Mouse (Mus musculus) liver, embryonic 16.5 days (tissue): ENCODE data around the gene Lrp6. TPM values are rescaled to one million over a fixed set of nuclear protein-coding genes. Genes with fewer than 3 reads are reported as not detected.
A peak's percentile ranks its signal among the peaks of the same experiment; 100 is the strongest.

Experiments
- ATAC-seq: fragments of 200-750 bp; cut with Nextera tagmentation; 2 replicates; pipeline ENCODE4 v1.8.0; 2017; ENCODE audit warnings: low read depth, mild to moderate bottlenecking, moderate number of reproducible peaks, moderate library complexity
- H3K27ac ChIP-seq: fragments of 300-500 bp; sonication (generic); 2 replicates; pipeline ENCODE4 v1.5.1; 2014; ENCODE audit warnings: mild to moderate bottlenecking, low read length
- H3K27me3 ChIP-seq: fragments of 300-500 bp; sonication (generic); 2 replicates; pipeline ENCODE4 v1.6.1; 2014; ENCODE audit warnings: low read depth, low read length, mixed read lengths; ENCODE audit not compliant: control insufficient read depth, insufficient read depth
- H3K36me3 ChIP-seq: fragments of 300-500 bp; sonication (generic); 2 replicates; pipeline ENCODE4 v1.6.1; 2014; ENCODE audit warnings: mild to moderate bottlenecking; ENCODE audit not compliant: control insufficient read depth, insufficient read depth
- H3K4me1 ChIP-seq: fragments of 300-500 bp; sonication (generic); 2 replicates; pipeline ENCODE4 v1.6.1; 2014; ENCODE audit warnings: low read depth, low read length, mixed read lengths; ENCODE audit not compliant: control insufficient read depth
- H3K4me2 ChIP-seq: fragments of 300-500 bp; sonication (generic); 2 replicates; pipeline ENCODE4 v1.6.1; 2014; ENCODE audit warnings: low read depth, low read length, mixed read lengths
- H3K4me3 ChIP-seq: fragments of 300-500 bp; sonication (generic); 2 replicates; pipeline ENCODE4 v1.5.1; 2014; ENCODE audit warnings: low read depth, mild to moderate bottlenecking, low read length
- H3K9ac ChIP-seq: fragments of 300-500 bp; sonication (generic); 2 replicates; pipeline ENCODE4 v1.6.1; 2014; ENCODE audit warnings: low read depth, low read length
- H3K9me3 ChIP-seq: fragments of 300-500 bp; sonication (generic); replicated peaks from 2 replicates; pipeline ENCODE4 v1.6.1; 2016; ENCODE audit warnings: low read length; ENCODE audit not compliant: control insufficient read depth
- WGBS: fragments of 180-500 bp; shearing (Covaris S2); extraction: QIAGEN DNeasy Blood & Tissue Kit; methylation state at CpG from one replicate; pipeline ENCODE4 v1.1.7; 2014; ENCODE audit not compliant: insufficient replicate concordance; 5-methylcytosine and 5-hydroxymethylcytosine counted together
- polyA plus RNA-seq: library from polyadenylated mRNA; unstranded; fragments of >200 nt; fragmentation: Nextera tagmentation; extraction: Ambion mirVana; gene quantifications from 2 replicates; pipeline ENCODE4 v1.2.1, GENCODE M21; 2015

Lrp6 gene
- polyA plus RNA-seq, 1 experiment from 2014 or later: 7.8 TPM

DNA sequence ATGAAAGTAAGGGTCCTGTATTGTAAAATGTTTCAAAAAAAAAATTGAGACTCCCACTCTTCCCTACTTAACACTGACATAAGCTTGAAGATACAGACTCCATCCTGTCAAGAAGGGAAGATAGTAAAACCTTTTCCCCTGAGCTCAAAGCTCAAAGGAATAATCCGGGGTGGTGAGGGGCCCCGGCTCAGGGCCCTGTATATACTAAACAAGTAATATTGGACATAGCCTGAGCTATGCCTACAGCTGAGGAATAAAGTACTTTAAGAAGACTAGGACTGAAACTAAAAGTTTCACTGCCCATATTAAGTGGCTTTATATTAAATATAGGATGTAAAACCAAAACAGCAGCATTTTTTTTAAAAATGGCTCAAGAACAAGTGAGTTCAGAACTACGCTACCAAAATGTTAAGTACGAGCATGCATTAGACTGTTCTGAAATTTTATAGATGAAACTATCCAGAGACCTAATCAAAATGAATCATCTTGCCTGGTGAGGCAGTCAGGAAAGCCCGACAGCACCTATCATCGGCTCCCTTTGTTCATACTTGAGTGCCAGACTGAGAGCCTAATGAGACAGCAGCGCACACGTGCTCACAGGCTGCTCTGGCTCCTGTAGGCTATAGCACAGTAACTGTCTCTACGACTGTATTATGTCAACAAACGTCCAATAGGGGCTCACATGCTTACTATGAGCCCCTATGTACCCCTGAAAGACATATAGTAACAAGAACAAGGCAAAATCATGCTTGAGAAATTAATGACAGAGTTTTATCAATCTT lies 66.2 kb downstream of the Lrp6 start:
- 75% methylated on average over 10 of the region's 10 CpGs for WGBS
- Histone ChIP-seq H3K4me2 (no peak overlapping the region), H3K9ac (no peak overlapping the region), H3K4me3 (no peak overlapping the region), H3K36me3 (no peaks in the 10 kb centered on the region; the same call in 1 of the 2 replicates), H3K4me1 (no peaks in the 10 kb centered on the region; the same call in 1 of the 2 replicates), H3K27me3 (no peaks in the 10 kb centered on the region), H3K9me3 (no peaks in the 10 kb centered on the region), H3K27ac (no peak overlapping the region)
- no peak for ATAC-seq

DNA sequence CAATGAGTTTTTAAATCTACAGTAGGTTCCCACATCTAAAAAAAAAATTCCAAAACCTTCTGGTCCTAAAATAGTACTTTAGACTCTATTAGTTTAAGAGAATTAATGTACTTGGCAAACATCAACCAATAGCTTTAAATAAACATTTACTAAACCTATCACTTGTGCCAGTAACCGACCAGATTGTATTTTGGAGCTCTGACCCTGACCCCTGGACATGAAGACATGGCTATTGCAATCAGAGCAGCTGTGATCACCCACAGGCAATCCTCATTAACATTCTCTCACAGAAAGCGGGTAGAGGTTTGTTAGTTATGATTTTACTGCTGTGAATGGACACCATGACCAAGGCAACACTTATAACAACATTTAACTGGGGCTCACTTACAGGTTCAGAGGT lies 67.7 kb downstream of the Lrp6 start:
- Histone ChIP-seq H3K9me3 (no peaks in the 10 kb centered on the region), H3K4me3 (no peak overlapping the region), H3K4me1 (no peaks in the 10 kb centered on the region; the same call in 1 of the 2 replicates), H3K9ac (no peak overlapping the region), H3K27me3 (no peaks in the 10 kb centered on the region), H3K36me3 (no peaks in the 10 kb centered on the region; the same call in 1 of the 2 replicates), H3K27ac (no peak overlapping the region), H3K4me2 (no peak overlapping the region)
- WGBS: 65% methylated on average over 2 of the region's 2 CpGs
- ATAC-seq: no peak; the same call in 1 of the 2 replicates

DNA sequence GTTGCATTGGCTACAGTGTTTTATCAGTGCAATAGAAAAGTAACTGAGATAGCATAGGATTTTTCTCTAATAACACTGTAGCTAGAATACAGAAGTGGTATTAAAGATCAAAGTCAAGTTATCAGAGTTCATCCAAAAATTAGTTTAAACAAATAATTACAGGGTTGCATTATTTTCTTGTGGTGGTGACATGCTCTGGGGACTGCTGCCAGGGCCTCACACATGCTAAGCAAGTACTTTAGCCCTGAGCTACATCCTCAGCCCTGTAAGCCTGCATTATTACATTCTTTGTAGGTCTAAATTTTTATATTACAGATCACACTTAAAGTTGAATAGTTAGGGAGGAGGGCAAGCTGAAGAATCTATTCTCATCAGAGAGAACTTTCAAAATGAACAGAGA lies 68.2 kb downstream of the Lrp6 start:
- no peak overlapping the region for H3K4me3 ChIP-seq
- ATAC-seq: no peak
- H3K9ac ChIP-seq: no peak overlapping the region

DNA sequence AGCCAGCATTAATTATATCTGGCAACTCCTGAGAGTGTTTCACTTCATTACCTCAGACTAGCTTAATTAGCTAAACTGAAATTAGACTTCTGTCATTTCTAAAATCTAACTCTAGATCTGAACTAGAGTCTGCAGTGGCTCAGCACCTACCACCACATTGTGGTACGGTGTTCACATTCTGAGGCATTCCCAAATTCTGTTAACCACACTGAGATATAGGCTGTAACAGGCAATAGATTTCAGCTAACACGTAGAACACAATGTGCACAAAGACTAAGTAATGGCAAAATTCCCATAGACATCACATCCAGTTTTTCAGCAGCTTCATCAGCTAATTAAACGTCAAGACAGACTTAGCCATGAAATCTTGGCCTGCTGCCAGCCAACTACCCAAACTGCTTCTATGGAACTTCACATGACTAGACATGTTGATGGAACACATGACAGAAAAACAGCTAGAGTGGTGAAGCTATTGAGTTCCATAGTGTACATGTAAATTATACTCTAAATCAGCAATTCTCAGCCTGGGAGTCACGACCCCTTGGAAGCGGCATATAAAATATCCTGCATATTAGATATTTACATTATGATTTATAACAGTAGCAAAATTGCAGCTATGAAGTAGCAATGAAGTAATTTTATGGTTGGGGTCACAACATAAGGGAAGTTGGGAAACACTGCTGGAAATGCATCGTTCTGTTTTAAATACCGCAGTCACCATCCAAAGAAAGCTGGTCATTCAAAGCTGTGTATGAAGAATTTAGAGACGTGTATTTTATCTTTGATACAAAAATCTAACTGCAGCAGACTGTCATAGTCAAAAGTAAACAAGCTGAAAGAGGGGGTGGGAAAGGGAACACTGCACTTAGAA lies 71.7 kb downstream of the Lrp6 start:
- WGBS: 75% methylated on average over 8 of the region's 8 CpGs
- ATAC-seq: no peak
- Histone ChIP-seq H3K9ac (no peak overlapping the region), H3K36me3 (no peaks in the 10 kb centered on the region), H3K4me2 (no peak overlapping the region), H3K27me3 (no peaks in the 10 kb centered on the region), H3K4me1 (no peaks in the 10 kb centered on the region; the same call in 1 of the 2 replicates), H3K27ac (no peak overlapping the region), H3K4me3 (no peak overlapping the region), H3K9me3 (no peaks in the 10 kb centered on the region)

More for the DNA sequence above, 68.2 kb downstream of the Lrp6 start:
- Histone ChIP-seq H3K4me2 (no peak overlapping the region), H3K9me3 (no peaks in the 10 kb centered on the region), H3K4me1 (no peaks in the 10 kb centered on the region; the same call in 1 of the 2 replicates), H3K36me3 (no peaks in the 10 kb centered on the region; the same call in 1 of the 2 replicates), H3K27me3 (no peaks in the 10 kb centered on the region), H3K27ac (no peak overlapping the region)

DNA sequence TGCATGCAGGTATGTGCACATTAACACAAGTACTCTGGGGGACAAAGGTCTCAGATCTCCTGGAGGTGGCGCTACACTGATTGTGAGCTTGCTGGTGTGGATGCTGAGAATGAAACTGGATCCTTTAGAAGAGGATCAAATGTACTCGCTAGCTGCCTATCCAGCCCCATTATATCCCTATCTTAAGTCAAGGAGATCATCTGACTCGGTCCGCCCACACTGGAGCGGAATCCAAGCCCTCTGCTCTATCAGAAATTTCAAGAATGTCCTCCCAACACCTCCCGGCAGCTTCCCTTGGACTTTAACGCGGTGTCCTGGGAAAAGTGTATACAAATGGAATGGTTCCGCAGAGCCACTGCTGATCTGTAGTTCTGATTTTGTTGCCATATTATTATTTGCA lies 77.1 kb downstream of the Lrp6 start:
- H3K36me3 ChIP-seq: 0 out of 2 replicates have a peak, but pooled peaks cover under 1% of the 10 kb centered on the region
- no peak overlapping the region for H3K4me2 ChIP-seq
- no peaks in the 10 kb centered on the region for H3K9me3 ChIP-seq
- no peak overlapping the region for H3K4me3 ChIP-seq
- H3K27me3 ChIP-seq: no peaks in the 10 kb centered on the region
- no peak for ATAC-seq
- no peaks in the 10 kb centered on the region for H3K4me1 ChIP-seq
- H3K27ac ChIP-seq: no peak overlapping the region
- H3K9ac ChIP-seq: no peak overlapping the region
- 81% methylated on average over 9 of the region's 9 CpGs for WGBS

DNA sequence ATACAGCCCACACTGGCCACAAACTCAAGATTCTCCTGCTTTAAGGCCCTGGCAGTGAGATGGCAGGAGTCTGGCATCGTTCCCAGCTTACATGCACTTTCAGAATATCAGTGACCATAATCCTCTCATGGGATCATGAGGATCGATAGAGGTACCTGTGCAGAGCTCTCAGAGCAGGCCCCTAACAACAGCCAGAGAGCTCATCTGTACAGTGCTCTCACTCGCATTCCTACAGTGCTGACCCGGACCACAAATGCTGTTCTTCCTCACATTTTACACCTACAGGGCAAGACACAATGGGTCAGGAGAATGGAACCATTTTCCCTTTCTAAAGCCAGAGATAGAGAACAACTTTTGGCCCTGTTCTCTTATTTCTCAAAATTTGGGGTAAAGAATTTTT lies 77.6 kb downstream of the Lrp6 start:
- Histone ChIP-seq H3K27ac (no peak overlapping the region), H3K4me2 (no peak overlapping the region), H3K27me3 (no peaks in the 10 kb centered on the region), H3K4me1 (no peaks in the 10 kb centered on the region), H3K4me3 (no peak overlapping the region), H3K36me3 (peaks cover 5% of the 10 kb centered on the region; the same call in 1 of the 2 replicates), H3K9me3 (no peaks in the 10 kb centered on the region), H3K9ac (no peak overlapping the region)
- WGBS: 81% methylated on average over 4 of the region's 4 CpGs
- ATAC-seq: no peak

DNA sequence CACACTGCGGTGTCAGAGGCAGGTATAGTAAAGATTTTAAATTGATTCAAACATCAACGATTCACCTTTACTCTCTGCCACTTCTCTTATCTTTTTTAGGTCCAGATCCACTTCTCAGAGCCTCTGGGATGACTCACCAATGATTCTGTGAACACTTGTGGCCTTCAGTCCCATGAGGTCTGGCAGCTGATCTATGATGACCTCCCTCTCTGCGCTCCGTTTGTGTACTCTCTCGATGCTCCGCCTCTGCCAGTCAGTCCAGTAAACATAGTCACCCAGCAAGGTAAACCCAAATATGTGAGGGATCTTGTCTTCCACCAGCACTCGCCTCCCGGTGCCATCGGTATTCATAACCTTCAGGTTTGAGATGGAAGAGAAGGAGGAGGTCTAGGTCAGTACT lies 80.4 kb downstream of the Lrp6 start:
- no peaks in the 10 kb centered on the region for H3K4me1 ChIP-seq
- H3K9ac ChIP-seq: no peak overlapping the region
- H3K4me2 ChIP-seq: no peak overlapping the region
- peak; percentile 81 for ATAC-seq
- H3K9me3 ChIP-seq: no peaks in the 10 kb centered on the region
- H3K36me3 ChIP-seq: peaks cover 8% of the 10 kb centered on the region; the same call in 1 of the 2 replicates
- 82% methylated on average over 9 of the region's 9 CpGs for WGBS
- no peak overlapping the region for H3K4me3 ChIP-seq
- 0 out of 2 replicates have a peak overlapping the region, but pooled peaks have one; percentile 4 for H3K27ac ChIP-seq
- no peaks in the 10 kb centered on the region for H3K27me3 ChIP-seq

DNA sequence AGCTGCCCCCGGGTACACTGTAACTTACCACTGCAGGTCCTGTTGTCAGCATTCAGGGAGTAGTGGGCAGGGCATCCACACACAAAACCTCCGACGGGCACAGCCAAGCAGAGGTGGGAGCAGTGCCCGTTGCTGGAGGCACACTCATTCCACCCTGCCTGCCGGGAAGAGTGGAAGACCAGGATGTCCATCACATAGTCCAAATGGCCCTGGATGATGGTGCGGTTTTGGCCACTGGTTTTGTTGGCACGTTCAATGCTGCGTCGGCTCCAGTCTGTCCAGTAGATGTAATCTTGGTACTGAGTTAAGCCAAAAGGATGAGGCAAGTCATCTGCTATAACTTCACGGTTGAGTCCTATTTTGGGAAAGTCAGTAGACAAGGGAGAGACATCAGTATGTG lies 87.3 kb downstream of the Lrp6 start:
- no peaks in the 10 kb centered on the region for H3K9me3 ChIP-seq
- peaks cover 20% of the 10 kb centered on the region for H3K36me3 ChIP-seq
- H3K4me2 ChIP-seq: no peak overlapping the region
- H3K4me3 ChIP-seq: no peak overlapping the region
- H3K9ac ChIP-seq: no peak overlapping the region
- no peaks in the 10 kb centered on the region for H3K4me1 ChIP-seq
- no peak for ATAC-seq
- no peaks in the 10 kb centered on the region for H3K27me3 ChIP-seq
- H3K27ac ChIP-seq: no peak overlapping the region
- WGBS: 79% methylated on average over 10 of the region's 10 CpGs

DNA sequence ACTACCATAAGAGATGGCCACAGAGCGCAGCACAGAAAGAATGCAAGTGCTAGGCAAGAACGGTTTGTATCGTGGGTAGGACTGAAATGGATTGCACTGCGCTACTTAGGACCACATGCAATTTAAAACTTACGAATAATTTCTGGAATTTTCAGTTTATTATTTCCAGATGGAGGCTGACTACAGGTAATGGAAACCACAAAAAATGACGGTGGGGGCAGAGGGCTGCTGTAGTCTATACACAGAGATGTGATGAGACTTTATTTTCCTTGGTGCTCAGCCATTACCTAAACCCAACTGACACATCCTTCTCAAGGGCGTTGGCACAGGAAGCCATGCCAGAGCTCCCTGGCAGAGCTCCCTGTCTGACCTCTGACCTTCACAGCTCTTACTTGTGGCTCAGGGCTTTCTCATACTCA lies 93.6 kb downstream of the Lrp6 start:
- WGBS: 75% methylated on average over 7 of the region's 7 CpGs
- H3K4me2 ChIP-seq: no peak overlapping the region
- peaks cover 7% of the 10 kb centered on the region for H3K4me1 ChIP-seq
- no peak overlapping the region for H3K27ac ChIP-seq
- no peak overlapping the region for H3K4me3 ChIP-seq
- no peaks in the 10 kb centered on the region for H3K27me3 ChIP-seq
- no peaks in the 10 kb centered on the region for H3K9me3 ChIP-seq
- no peak overlapping the region for H3K9ac ChIP-seq
- H3K36me3 ChIP-seq: no peaks in the 10 kb centered on the region
- no peak for ATAC-seq
